Mouse (Mus musculus) spleen, adult 2 months (tissue): ENCODE data around the gene Crtam.

Experiments
- CTCF ChIP-seq: fragments of 200-500 bp; IDR thresholded peaks from 2 replicates; pipeline ENCODE4 v1.5.1; 2011; ENCODE audit warnings: mild to moderate bottlenecking, inconsistent platforms; ENCODE audit not compliant: insufficient read depth, insufficient read length, insufficient replicate concordance; ENCODE audit errors: extremely low read depth
- POLR2A ChIP-seq: fragments of 200-500 bp; IDR thresholded peaks from 2 replicates; pipeline ENCODE4 v1.6.1; 2011; ENCODE audit warnings: low read depth, low read length, inconsistent platforms

DNA sequence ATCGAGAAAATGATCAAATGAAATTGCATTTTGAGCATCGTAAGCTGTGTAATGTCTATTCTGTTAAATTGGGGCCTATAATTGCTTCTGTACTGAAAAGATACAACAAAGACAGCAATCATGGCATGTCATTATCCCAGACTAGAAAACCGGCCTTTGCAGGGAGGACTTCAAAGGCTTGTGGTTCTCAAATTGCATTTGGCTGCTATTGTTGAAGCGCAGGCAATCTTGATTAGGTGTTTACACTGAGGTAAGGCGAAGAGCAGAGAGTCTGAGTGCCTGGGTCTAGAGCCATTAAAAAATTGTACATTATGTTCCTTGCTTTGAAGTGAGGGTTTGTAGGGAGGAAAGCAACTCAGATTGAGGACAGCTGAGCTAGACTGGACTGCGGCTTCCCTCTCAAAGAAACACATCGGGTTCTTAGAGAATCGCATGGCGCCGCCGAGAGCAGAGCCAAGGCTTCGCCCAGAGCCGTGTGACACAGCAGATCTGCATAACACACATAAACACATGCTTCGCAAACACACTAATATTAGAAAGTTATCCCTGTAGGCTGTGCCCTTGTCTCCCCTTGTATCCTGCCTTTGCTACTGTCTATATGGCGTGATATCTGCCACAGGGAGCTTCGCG is 77.0 kb downstream of the Crtam start:
- TF ChIP-seq POLR2A (no peak), CTCF (no peak)
